Mouse (Mus musculus): ENCODE measurements around the gene Dusp5. TPM values are rescaled to one million over a fixed set of nuclear protein-coding genes. Genes with fewer than 3 reads are reported as not detected.

The Dusp5 gene
- polyA plus RNA-seq, 1 experiment from 2014 or later: 14.1 TPM

- H3K9ac ChIP-seq (ENCODE audit: low read length): no peak overlapping the region
- H3K4me2 ChIP-seq (replicated peaks; ENCODE audit: low read depth): no peak overlapping the region
- WGBS: 80% methylated on average over 10 of the region's 10 CpGs
- H3K9me3 ChIP-seq (ENCODE audit: control insufficient read depth, low read length): no peaks in the 10 kb centered on the region
- no peak for DNase-seq (ENCODE audit: low spot score)
- no peak for TF ChIP-seq CTCF (IDR thresholded peaks at IDR 0.05; ENCODE audit: low read depth)
- no peak for TF ChIP-seq EP300 (optimal IDR thresholded peaks at IDR 0.05)
- no peaks in the 10 kb centered on the region for H3K27me3 ChIP-seq (ENCODE audit: control insufficient read depth, insufficient read depth, low read length)
- H3K4me3 ChIP-seq (ENCODE audit: low read depth, low read length): no peak overlapping the region
- no peak for ATAC-seq (ENCODE audit: low FRiP score, low TSS enrichment)
- no peaks in the 10 kb centered on the region for H3K4me1 ChIP-seq (replicated peaks; ENCODE audit: control insufficient read depth, insufficient read depth)
- H3K27ac ChIP-seq (replicated peaks): no peak overlapping the region
- H3K36me3 ChIP-seq (ENCODE audit: control insufficient read depth, insufficient read depth, low read length): no peaks in the 10 kb centered on the region
These were observed 8.9 kb upstream of the Dusp5 start for GRCm38 (mm10) chr19:53519981-53520380.

GRCm38 (mm10) chr19:53521137-53521795, 7.6 kb upstream of the Dusp5 start:
- Histone ChIP-seq H3K4me2 (replicated peaks; ENCODE audit: low read depth) (no peak overlapping the region), H3K27ac (replicated peaks) (no peak overlapping the region), H3K9ac (ENCODE audit: low read length) (no peak overlapping the region), H3K4me3 (ENCODE audit: low read depth, low read length) (no peak overlapping the region), H3K27me3 (ENCODE audit: control insufficient read depth, insufficient read depth, low read length) (no peaks in the 10 kb centered on the region), H3K4me1 (replicated peaks; ENCODE audit: control insufficient read depth, insufficient read depth) (no peaks in the 10 kb centered on the region), H3K36me3 (ENCODE audit: control insufficient read depth, insufficient read depth, low read length) (no peaks in the 10 kb centered on the region), H3K9me3 (ENCODE audit: control insufficient read depth, low read length) (no peaks in the 10 kb centered on the region)
- no peak for ATAC-seq (ENCODE audit: low FRiP score, low TSS enrichment)
- DNase-seq (ENCODE audit: low spot score): no peak
- WGBS: 42% methylated on average over 11 of the region's 11 CpGs
- no peak for TF ChIP-seq EP300 (optimal IDR thresholded peaks at IDR 0.05)
- no peak for TF ChIP-seq CTCF (IDR thresholded peaks at IDR 0.05; ENCODE audit: low read depth)

GRCm38 (mm10) chr19:53527480-53527879, 1.4 kb upstream of the Dusp5 start:
- Histone ChIP-seq H3K4me1 (replicated peaks; ENCODE audit: control insufficient read depth, insufficient read depth) (no peaks in the 10 kb centered on the region), H3K4me2 (replicated peaks; ENCODE audit: low read depth) (no peak overlapping the region), H3K9ac (ENCODE audit: low read length) (no peak overlapping the region), H3K36me3 (ENCODE audit: control insufficient read depth, insufficient read depth, low read length) (no peaks in the 10 kb centered on the region), H3K9me3 (ENCODE audit: control insufficient read depth, low read length) (no peaks in the 10 kb centered on the region), H3K4me3 (ENCODE audit: low read depth, low read length) (no peak overlapping the region), H3K27me3 (ENCODE audit: control insufficient read depth, insufficient read depth, low read length) (no peaks in the 10 kb centered on the region), H3K27ac (replicated peaks) (no peak overlapping the region)
- ATAC-seq (ENCODE audit: low FRiP score, low TSS enrichment) (no peak), DNase-seq (ENCODE audit: low spot score) (no peak)
- no peak for TF ChIP-seq CTCF (IDR thresholded peaks at IDR 0.05; ENCODE audit: low read depth)
- no peak for TF ChIP-seq EP300 (optimal IDR thresholded peaks at IDR 0.05)
- WGBS: 43% methylated on average over 10 of the region's 10 CpGs

- TF ChIP-seq EP300 (optimal IDR thresholded peaks at IDR 0.05): no peak
- no peak for TF ChIP-seq CTCF (IDR thresholded peaks at IDR 0.05; ENCODE audit: low read depth)
- peak overlapping the region; percentile 86 for H3K4me2 ChIP-seq (replicated peaks; ENCODE audit: low read depth)
- peak overlapping the region; percentile 74 for H3K9ac ChIP-seq (ENCODE audit: low read length)
- H3K9me3 ChIP-seq (ENCODE audit: control insufficient read depth, low read length): no peaks in the 10 kb centered on the region
- DNase-seq (ENCODE audit: low spot score) (peak; percentile 28), ATAC-seq (ENCODE audit: low FRiP score, low TSS enrichment) (no peak)
- H3K4me1 ChIP-seq (replicated peaks; ENCODE audit: control insufficient read depth, insufficient read depth): no peaks in the 10 kb centered on the region
- H3K27ac ChIP-seq (replicated peaks): no peak overlapping the region
- WGBS: 4% methylated on average over 13 of the region's 13 CpGs
- no peaks in the 10 kb centered on the region for H3K27me3 ChIP-seq (ENCODE audit: control insufficient read depth, insufficient read depth, low read length)
- H3K4me3 ChIP-seq (ENCODE audit: low read depth, low read length): peak overlapping the region; percentile 67
- H3K36me3 ChIP-seq (ENCODE audit: control insufficient read depth, insufficient read depth, low read length): no peaks in the 10 kb centered on the region
These were observed 733 bp upstream of the Dusp5 start for GRCm38 (mm10) chr19:53528131-53528621.

GRCm38 (mm10) chr19:53529455-53529704, 471 bp downstream of the Dusp5 start:
- Histone ChIP-seq H3K4me2 (replicated peaks; ENCODE audit: low read depth) (peak overlapping the region; percentile 86), H3K9me3 (ENCODE audit: control insufficient read depth, low read length) (no peaks in the 10 kb centered on the region), H3K36me3 (ENCODE audit: control insufficient read depth, insufficient read depth, low read length) (no peaks in the 10 kb centered on the region), H3K4me1 (replicated peaks; ENCODE audit: control insufficient read depth, insufficient read depth) (no peaks in the 10 kb centered on the region), H3K4me3 (ENCODE audit: low read depth, low read length) (peak overlapping the region; percentile 67), H3K9ac (ENCODE audit: low read length) (peak overlapping the region; percentile 68), H3K27me3 (ENCODE audit: control insufficient read depth, insufficient read depth, low read length) (no peaks in the 10 kb centered on the region), H3K27ac (replicated peaks) (peak overlapping the region; percentile 82)
- DNase-seq (ENCODE audit: low spot score) (no peak), ATAC-seq (ENCODE audit: low FRiP score, low TSS enrichment) (no peak)
- under 1% methylated on average over 27 of the region's 36 CpGs for WGBS
- no peak for TF ChIP-seq EP300 (optimal IDR thresholded peaks at IDR 0.05)
- TF ChIP-seq CTCF (IDR thresholded peaks at IDR 0.05; ENCODE audit: low read depth): no peak

DNA sequence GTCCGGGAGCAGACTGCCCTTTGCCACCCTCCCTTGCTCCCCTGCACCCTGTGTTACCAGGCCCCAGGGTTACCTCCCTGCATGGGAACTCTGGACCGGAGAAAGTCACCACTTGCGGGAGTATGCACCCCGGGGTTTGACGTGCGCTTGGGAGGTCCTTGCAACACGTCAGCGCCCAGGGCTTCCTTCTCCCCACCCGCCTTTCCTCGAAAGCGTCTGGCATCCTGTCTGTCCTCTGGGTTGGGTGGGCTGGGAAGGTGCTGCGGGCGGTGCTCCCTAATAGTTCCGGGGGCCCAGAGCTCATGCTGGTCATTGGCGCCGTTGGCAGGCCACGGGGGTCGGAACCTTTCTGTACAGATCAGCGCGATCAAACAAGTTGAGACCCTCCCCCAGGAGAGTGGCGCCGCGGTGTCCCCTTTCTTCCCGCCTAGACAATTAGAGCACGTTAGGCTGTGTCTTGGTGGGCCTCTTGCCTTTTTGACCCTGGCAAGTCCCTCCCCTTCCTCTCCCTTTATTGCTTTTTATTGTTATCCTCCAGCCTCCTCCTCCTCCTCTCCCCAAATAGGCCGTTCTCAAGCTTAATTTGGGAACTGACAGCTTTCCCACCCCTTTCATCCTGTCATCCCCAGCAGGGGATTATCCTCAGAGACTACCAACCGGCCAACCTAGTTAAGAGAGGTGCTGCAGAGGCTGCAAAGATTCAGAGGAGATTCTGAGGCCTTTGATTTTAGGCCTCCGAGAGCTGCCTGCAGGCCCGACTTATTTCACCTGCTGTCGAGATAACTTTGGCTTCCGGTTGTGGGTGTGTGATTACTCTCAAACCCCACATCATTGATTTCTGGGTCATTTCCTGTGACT, 1.0 kb downstream of the Dusp5 start:
- Histone ChIP-seq H3K27me3 (ENCODE audit: control insufficient read depth, insufficient read depth, low read length) (no peaks in the 10 kb centered on the region), H3K27ac (replicated peaks) (peak overlapping the region; percentile 82)
- WGBS: 15% methylated on average over 31 of the region's 31 CpGs

More for the DNA sequence above, 1.0 kb downstream of the Dusp5 start:
- Histone ChIP-seq H3K9ac (ENCODE audit: low read length) (peak overlapping the region; percentile 68), H3K36me3 (ENCODE audit: control insufficient read depth, insufficient read depth, low read length) (no peaks in the 10 kb centered on the region), H3K4me3 (ENCODE audit: low read depth, low read length) (peak overlapping the region; percentile 67), H3K4me2 (replicated peaks; ENCODE audit: low read depth) (peak overlapping the region; percentile 86), H3K4me1 (replicated peaks; ENCODE audit: control insufficient read depth, insufficient read depth) (no peaks in the 10 kb centered on the region), H3K9me3 (ENCODE audit: control insufficient read depth, low read length) (no peaks in the 10 kb centered on the region)
- DNase-seq (ENCODE audit: low spot score): peak; percentile 61
- peak; percentile 31; the same call in 1 of the 2 replicates for ATAC-seq (ENCODE audit: low FRiP score, low TSS enrichment)
- no peak for TF ChIP-seq CTCF (IDR thresholded peaks at IDR 0.05; ENCODE audit: low read depth)
- no peak for TF ChIP-seq EP300 (optimal IDR thresholded peaks at IDR 0.05)
